Comparison of ENCODE assay signal across 7 mouse cellular contexts in genomic region chr7:115366910-115367309, GRCm38 (mm10).
DNase-seq lines count a peak whose midpoint lies in the region; ATAC-seq and TF ChIP-seq lines count a peak whose summit lies in the region.

No protein-coding gene starts in this region.

- no peaks in the 10 kb centered on the region for H3K36me3 ChIP-seq in G1E (replicated peaks)
- H3K36me3 ChIP-seq in heart, adult 2 months (ENCODE audit: control insufficient read depth, insufficient read depth, low read length) = no peaks in the 10 kb centered on the region

- no peak for TF ChIP-seq EP300 in heart, adult 2 months (IDR thresholded peaks at IDR 0.05; ENCODE audit: insufficient read depth, low read depth, low read length)

- intact Hi-C loops in heart, adult 2 months (cut with DNase I) = loop anchor here (1.0 to 5.0 kb wide), 2 partner anchors 150 to 673 kb away; no protein-coding TSS in a partner anchor

- peak; percentile 36; the same call in 1 of the 2 replicates for TF ChIP-seq CTCF in G1E (IDR thresholded peaks at IDR 0.05; ENCODE audit: low read depth, low read length)
- peak; percentile 83 for TF ChIP-seq CTCF in heart, adult 2 months (IDR thresholded peaks at IDR 0.05)

- H3K9me3 ChIP-seq in G1E (replicated peaks) = no peaks in the 10 kb centered on the region

- no peak overlapping the region for H3K4me3 ChIP-seq in G1E (ENCODE audit: low read depth, low read length)
- no peak overlapping the region for H3K4me3 ChIP-seq in heart, adult 2 months

- ATAC-seq in G1E (ENCODE audit: extremely low read depth, insufficient number of reproducible peaks, low FRiP score, poor library complexity, severe bottlenecking) = no peak
- peak; percentile 50 for ATAC-seq in megakaryocyte, adult 5-6 weeks (ENCODE audit: poor library complexity, severe bottlenecking)

- 56% methylated on average over 5 of the region's 5 CpGs for WGBS in heart, adult 2 months

- H3K27me3 ChIP-seq in G1E (ENCODE audit: insufficient read depth, low read length) = peaks cover 14% of the 10 kb centered on the region
- H3K27me3 ChIP-seq in heart, adult 2 months (ENCODE audit: control insufficient read depth, insufficient read depth, low read length) = no peaks in the 10 kb centered on the region

- H3K9ac ChIP-seq in heart, adult 2 months (ENCODE audit: low read depth, low read length) = no peak overlapping the region

- H3K79me2 ChIP-seq in heart, adult 2 months (replicated peaks; ENCODE audit: control insufficient read depth, insufficient read depth, low read length) = no peaks in the 10 kb centered on the region

- peak; percentile 46 to 48 for DNase-seq in B cell, adult 2 months
- DNase-seq in G1E (ENCODE audit: low spot score) = peak; percentile 7
- peak; percentile 27 to 30 for DNase-seq in cerebellum, postnatal 36 days
- DNase-seq in heart, adult 2 months = peak; percentile 23 to 68
- DNase-seq in layer of hippocampus, postnatal 10 days (ENCODE audit: low spot score in 2 of 2) = peak; percentile 74 to 81
- DNase-seq in testis, postnatal 10 days (ENCODE audit: low spot score) = peak; percentile 88

- H3K4me1 ChIP-seq in G1E (ENCODE audit: insufficient read depth, low read depth, low read length) = no peaks in the 10 kb centered on the region
- no peaks in the 10 kb centered on the region for H3K4me1 ChIP-seq in heart, adult 2 months (ENCODE audit: control insufficient read depth, insufficient read depth, low read length)

- H3K27ac ChIP-seq in heart, adult 2 months = no peak overlapping the region

- TF ChIP-seq POLR2A in heart, adult 2 months (IDR thresholded peaks at IDR 0.05; ENCODE audit: insufficient read depth, low read depth, low read length) = no peak

Comparison
In these comparisons a context has a peak if more than half of its experiments do, and no peak if none do; other contexts are left out.
1. DNase-seq: peak in every context shown above with its lines; median percentile 88 in testis, postnatal 10 days; 78 in layer of hippocampus, postnatal 10 days; 47 in B cell, adult 2 months; 46 in heart, adult 2 months; 28 in cerebellum, postnatal 36 days; 7 in G1E.